Mouse (Mus musculus) urinary bladder, postnatal 4 days (tissue): Measurements from ENCODE around the gene Hcn2.

Experiments
- DNase-seq, 2 experiments: peaks; one replicate each; pipeline ENCODE4 v3.0.0; 2021 to 2022; ENCODE audit warnings: low spot score in 2 of 2

The Hcn2 gene

DNA sequence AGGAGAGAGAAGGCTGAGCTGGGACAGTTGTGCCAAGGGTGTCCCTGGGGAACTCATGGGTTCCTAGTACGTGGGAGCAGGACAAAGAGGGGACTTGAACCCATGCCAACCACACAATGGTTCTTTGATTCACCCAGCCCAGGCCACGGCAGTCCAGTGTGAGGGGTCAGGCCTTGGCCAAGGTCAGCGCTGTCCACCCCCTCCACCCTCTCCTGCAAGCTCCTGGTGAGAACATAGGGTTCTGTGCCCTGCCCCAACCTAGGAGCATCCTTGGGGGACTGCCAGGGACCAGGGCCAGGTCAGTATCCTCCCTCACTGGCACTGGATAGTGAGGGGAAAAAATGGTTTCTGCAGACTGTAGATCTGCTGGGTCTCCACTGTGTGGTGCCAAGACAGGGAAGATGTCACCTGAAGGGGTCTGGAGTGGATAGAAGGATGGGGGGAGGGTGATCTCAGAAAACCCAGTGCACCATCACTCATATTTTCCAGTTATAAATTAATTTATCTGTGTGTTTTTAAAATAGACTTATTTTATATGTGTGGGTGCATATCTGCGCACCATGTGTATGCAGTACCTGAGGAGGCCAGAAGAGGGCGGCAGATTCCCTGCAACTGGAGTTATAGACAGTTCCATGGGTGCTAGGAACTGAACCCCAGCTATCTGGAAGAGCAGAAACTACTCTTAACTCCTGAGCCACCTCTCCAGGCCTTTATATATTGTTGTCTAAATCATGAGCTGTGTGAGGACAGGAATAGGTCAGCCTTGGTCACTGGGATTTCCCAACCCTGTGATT lies 58.2 kb downstream of the Hcn2 start:
- DNase-seq = peak in 1 of 2 experiments; percentile 47

DNA sequence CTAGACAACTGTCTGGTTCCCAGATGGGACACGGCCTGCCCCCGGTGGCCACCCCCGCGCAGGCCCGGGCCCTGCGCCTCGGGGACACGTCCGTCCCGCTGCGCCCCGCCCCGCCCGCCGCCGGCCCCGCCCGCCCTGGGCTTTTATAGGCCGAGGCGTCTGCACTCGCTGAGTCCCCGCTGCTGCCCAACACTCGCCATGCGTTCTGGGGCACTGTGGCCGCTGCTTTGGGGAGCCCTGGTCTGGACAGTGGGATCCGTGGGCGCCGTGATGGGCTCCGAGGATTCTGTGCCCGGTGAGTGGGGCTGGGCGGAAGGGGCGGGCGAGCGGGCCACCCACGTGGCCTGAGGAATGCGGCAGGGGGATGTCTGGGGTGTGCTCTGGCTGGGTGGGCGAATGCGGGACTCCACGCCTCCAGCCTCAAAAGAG lies 60.7 kb downstream of the Hcn2 start, which contains the start of gene Fstl3:
Gene Fstl3 (plus strand): TSS at position 170 of the 429 bp plus-strand sequence.
- no peak for DNase-seq

DNA sequence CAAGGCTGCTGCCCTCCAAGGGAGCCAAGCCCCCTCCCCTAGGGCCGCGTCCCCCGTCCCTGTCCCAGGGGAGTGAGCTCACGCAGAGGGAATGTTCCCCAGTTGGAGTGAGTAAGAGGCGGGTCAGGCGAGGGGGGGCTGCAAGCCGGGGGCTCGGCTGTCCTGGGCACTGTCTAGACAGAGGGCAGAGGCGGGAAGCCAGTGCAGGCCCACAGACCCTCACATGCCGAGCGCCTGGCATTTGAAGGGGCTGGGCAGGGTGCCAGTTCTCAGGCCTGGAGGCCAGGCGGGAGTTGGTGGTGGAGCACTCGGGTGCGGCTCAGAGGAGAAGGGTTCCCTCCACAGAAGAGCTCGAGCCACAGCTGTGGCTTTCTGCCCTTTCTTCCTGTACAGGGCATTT lies 61.6 kb downstream of the Hcn2 start:
- peak; percentile 67 to 70 for DNase-seq

DNA sequence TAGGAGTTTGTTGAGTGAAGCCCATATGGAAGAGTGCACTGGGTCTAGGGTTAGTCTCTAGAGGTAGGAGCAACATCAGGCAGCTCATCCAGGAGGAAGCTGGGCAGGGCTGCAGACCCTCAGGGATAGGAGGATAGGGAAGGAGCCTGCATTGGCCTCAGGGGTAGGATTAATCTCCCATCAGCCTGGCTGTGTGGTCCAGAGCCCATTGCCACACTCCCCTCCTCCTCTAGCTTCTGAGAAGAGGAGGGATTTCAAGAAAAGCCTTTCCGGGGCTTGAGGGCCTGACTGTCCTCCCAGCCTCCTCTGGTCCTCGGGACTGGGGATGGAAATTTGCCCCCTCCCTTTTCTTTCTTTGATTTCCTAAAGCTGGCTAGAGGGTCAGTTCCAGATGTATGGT lies 62.8 kb downstream of the Hcn2 start:
- no peak for DNase-seq

DNA sequence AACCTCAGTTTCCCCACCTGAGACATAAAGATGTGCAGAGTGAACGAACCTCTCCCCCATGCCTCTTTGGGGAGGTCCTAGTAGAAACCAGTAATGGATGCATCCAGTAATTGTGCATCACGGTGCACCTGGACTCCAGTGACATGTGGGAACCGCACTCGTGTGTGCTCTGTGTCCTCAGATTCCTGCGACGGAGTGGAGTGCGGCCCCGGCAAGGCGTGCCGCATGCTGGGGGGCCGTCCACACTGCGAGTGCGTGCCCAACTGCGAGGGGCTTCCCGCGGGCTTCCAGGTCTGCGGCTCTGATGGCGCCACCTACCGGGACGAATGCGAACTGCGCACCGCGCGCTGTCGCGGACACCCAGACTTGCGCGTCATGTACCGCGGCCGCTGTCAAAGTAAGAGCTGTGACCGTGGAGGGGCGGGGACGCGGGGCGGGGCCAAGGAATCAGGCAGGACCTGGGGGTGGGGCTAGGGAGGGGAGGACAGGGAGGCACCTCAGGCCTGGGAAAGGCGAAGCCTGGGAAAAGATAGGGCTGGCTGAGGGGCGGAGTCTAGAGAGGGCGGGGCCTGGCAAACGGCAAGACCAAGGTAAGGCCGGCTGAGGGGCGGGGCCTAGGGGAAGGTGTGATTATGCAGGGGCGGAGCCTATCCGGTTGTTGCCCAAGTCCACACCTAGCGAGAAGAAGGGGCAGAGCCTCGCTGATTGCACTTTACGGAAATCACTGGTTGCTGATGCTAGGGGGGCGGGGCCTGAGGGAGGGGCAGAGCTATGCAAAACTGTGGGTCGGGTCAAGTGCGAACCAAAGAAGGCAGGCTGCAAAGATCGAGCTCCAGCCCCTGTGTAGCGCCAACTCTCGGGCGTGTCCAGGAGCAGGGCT lies 63.6 kb downstream of the Hcn2 start:
- DNase-seq = peak; percentile 95

DNA sequence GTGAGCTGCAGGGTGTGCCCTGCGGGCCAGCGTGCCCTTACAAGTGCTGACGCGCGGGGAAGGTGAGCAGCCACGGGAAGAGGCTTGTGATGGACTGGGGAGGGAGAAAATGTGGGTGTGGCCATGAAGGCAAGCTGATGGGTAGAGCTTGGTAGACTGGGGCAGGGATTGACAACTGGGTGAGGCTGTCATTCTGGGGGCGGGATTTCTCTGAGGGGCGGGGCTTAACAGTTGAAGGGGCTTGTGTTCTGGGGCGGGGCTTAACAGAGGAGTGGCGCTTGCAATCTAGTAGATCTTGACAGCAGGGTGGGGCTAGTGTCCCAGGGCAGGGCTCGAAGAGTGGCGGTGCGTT lies 64.2 kb downstream of the Hcn2 start:
- DNase-seq = no peak

DNA sequence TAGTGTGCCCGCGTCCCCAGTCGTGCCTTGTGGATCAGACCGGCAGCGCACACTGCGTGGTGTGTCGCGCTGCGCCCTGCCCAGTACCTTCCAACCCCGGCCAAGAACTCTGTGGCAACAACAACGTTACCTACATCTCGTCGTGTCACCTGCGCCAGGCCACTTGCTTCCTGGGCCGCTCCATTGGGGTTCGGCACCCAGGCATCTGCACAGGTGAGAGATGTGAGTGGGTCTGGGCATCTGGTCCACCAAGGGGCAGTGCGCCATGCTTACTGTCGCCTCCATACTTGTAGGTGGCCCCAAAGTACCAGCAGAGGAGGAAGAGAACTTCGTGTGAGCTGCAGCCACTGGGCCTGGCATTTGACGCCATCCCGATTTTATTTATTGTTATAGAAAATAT lies 64.7 kb downstream of the Hcn2 start:
- DNase-seq = no peak

DNA sequence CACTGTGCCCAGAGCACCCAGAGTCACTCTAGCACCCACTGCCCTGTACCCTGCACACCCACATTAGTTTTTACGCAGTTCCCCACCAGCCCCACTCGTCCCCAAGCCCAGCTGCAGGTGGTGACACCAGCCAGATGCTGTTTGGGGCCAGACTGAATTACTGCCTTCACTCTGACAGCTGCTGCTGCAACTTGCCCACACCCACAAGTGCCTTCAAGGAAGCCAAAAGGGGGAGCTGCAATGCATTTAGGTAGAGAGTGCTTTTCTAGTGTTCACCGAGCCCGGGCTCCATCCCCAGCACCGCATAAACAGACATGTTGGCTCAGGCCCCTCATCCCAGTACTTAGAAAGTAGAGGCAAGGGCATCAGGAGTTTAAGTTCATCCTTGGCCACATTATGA lies 65.5 kb downstream of the Hcn2 start:
- DNase-seq = no peak

DNA sequence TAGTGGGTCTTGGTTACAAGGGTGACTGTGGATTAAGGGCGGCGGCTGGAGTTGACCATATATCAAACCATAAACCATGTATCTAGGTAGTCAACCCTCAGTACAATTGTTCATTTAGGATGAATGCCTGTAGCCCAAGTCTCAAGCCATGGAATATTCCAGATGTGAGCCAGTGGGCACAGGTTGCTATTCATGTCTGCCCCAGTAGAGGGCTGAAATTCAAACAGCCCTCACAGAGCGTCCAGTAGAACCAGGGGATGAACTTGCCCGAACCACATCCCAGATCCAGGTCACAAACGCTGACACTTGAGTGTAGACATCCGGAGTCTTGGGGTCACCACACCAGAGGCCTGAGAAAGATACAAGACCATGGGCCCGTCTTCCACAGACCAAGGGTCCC lies 66.6 kb downstream of the Hcn2 start:
- no peak for DNase-seq

DNA sequence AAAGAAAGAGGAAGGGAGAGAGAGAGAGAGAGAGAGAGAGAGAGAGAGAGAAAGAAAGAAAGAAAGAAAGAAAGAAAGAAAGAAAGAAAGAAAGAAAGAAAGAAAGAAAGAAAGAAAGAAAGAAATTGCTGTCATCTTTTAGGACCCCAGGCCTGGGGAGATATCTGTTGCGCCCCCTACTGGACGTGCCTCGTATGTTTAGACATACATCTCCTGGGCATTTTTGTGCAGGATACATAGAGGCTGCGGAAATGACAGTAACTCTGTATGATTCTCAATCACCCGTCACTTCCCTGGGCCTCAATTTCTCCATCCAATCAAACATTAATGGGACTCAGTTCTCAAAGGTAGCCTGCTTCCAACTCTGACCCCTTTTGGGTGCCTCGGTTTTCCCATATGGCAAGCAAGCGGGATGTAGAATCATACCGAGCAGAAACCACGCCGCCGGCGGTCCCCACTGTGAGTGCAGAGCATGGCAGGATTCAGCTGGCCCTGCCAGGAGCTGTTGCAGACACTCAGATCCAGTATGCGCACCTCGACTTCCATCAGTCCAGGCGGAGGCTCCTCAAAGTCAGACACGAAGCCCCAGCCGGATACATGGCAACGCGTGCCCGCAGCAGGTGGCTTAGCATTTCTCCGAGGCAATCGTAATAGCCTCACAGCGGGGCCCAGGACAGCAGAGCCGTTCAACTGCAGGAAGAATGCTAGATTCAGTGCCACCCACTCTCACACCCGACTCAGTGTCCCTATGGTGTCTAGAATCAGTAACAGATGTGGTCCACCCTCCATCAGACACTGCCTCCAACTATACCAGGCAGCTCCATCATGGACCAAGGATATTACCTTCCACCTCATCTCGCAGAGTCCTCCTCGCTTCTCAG lies 67.7 kb downstream of the Hcn2 start:
- DNase-seq = no peak
